Mouse (Mus musculus) adrenal gland, adult 2 months (tissue): ENCODE measurements around the gene Ash1l. TPM values are rescaled to one million over a fixed set of nuclear protein-coding genes. Genes with fewer than 3 reads are reported as not detected.

Experiments
- DNase-seq: peaks from one replicate; pipeline ENCODE4 v3.0.0; 2021
- long read RNA-seq: library from polyadenylated mRNA; stranded (forward); transcript quantifications from one replicate; pipeline ENCODE4 v2.0.0, GENCODE M21; 2021
- polyA plus RNA-seq: library from polyadenylated mRNA; depleted of rRNA; stranded (reverse); fragments of >200 nt; gene quantifications from 2 replicates; pipeline ENCODE4 v1.2.3, GENCODE M21; 2012; rRNA removed
- total RNA-seq, 2 experiments: library from RNA; stranded (reverse); gene quantifications; 2 replicates each; pipeline ENCODE4 v1.2.3; 2021

Ash1l gene
- total RNA-seq (10 to 100 TPM; 38.3 to 57.0 TPM), polyA plus RNA-seq (3.9 and 4.9 TPM in 2 replicates)
- long read RNA-seq, partial matches to known transcripts: 0 of 2 reads
- long read RNA-seq, other reads (novel, unspliced or antisense): 2 of 2 reads

DNA sequence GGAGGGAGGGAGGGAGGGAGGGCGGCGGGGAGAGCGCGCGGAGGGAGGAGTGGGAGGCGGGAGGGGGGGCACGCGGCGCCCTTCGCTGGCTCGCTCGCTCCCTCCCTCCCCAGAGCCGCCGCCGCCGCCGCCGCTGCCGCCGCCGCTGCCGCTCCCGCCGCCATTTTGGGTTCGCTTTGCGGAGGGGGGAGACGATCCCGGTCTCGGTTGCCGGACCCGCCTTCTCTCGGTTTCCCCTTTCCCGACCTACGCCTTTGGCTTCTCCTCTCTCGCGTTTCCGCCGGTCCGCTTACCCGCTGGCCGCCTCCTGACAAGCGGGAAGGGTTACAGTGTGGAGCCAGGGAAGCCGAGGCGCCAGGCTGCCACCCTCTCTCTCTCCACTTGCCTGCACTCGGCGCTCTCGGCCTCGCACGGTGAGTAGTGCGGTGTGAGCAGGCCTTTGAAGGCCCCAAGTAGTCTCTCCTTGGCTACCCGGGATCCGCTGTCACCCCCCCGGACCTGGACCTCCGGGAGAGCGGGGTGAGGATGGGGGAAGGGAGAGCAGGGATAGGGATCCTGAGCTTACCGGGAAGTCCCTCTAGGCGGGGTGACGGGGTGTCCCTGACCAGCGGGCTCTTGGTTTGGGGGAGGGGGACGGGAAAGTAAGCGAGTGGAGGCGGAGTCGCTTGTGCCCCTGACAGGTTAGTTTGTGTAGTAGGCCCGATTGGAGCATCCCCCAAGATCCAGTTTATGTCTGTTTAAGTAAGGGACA is at the start of gene Ash1l, which contains the start of gene Dap3:
TSS of gene Ash1l (plus strand) at position 47 of the 751 bp plus-strand sequence.
TSS of gene Dap3 (minus strand) at position 606 of the 751 bp plus-strand sequence.
- DNase-seq: peak; percentile 91

DNA sequence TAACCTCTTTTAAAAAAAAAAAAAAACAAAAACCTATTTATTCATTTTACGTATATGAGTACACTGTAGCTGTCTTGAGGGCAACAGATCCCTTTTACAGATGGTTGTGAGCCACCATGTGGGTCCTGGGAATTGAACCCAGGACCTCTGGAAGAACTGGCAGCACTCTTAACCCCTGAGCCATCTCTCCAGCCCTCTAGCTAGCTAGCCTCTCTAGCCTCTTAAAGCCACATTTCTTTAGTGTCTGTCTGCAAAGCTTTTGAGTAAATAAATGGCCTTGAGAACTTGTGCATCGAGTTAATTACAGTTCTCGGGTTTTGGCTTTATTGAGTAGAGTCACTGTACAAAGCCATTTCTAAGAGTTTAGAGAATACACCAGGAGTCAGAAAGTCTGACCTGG is 45.6 kb upstream of the Ash1l start:
- DNase-seq: no peak

DNA sequence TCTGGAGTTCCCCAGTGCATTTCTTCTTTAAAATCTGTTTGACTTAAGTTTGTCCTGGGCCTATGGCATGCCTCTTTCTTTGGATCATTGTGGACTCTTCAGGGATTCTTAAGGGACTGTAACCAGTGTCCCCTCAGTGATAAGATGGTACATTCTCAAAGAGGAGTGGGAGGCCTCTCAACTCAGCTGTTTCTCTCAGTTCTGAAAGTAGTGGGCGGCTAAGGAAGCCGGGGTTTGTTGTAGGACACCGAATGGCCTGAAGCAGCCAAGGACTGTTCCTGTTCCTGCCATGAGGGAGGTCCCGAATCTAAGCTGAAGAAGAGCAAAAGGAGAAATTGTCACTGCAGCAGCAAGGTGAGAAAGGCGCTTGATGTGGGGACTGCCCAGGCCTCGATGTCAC is 45.2 kb upstream of the Ash1l start:
- DNase-seq: no peak

DNA sequence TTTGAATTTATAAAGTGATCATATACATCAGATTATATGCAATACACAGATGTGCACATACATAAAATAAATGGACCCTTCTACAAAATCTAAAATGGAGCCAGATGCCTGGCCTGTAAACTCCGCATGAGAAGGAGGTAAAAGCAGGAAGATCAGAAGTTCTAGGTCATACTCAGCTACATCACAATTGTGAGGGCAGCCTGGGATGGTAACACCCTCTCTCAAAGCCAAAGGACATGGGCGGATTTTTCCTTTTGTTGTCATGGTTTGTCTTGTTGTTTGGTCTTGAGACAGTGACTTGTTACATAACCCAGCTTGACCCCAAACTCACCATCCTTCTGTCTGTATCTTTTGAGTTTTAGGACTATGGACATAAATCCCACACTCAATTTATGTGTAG is 44.7 kb upstream of the Ash1l start:
- no peak for DNase-seq

DNA sequence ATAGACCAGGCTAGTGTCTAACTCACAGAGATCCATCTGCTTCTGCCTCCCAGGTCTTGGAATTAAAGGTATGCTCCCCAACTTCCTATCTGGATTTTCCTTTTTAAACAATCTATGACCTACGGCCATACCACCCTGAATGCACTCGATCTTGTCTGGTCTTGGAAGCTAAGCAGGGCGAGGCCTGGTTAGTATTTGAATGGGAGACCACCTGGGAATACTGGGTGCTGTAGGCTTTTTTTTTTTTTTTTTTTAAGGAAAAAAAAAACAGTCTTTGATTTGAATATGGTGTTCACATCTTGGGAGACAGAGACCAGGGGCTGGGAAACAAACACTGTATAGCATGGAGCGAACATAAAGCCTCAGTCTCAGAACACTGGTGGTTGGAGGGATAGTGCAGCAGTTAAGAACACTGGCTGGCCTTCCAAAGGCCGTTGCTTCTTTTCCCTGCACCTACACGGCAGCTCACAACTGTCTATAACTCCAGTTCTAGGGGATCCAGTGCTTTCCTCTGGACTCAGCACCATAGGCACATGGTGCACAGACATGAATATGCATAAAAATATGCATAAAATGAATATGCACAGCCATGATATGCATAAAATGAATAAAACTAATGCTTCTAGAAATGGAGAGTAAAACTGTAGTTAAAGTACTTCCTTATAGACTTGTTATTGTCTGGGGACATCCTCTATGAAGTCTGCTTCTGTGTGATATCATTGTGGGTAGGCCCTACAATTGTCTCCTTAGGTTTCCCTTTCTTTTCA is 43.8 kb upstream of the Ash1l start:
- no peak for DNase-seq

DNA sequence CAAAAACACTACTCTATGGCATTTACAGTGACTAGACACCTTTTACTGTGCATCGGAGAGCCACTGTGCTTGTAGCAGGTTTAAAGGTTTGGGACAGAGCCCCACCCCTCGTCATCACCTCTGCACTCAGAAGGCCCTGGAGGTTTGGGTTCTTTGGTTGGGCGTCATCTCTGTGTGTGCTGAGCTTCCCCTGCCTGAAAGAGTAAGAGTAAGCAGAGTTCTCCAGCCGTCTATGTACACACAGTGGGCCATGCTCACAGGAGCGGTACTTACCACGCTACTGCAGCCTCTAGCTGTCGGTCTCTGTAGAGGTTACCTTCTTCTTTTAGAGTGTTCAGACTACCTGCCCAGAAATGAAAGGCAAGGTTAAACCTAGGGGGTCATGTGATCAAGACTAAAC is 37.8 kb upstream of the Ash1l start:
- DNase-seq: no peak

DNA sequence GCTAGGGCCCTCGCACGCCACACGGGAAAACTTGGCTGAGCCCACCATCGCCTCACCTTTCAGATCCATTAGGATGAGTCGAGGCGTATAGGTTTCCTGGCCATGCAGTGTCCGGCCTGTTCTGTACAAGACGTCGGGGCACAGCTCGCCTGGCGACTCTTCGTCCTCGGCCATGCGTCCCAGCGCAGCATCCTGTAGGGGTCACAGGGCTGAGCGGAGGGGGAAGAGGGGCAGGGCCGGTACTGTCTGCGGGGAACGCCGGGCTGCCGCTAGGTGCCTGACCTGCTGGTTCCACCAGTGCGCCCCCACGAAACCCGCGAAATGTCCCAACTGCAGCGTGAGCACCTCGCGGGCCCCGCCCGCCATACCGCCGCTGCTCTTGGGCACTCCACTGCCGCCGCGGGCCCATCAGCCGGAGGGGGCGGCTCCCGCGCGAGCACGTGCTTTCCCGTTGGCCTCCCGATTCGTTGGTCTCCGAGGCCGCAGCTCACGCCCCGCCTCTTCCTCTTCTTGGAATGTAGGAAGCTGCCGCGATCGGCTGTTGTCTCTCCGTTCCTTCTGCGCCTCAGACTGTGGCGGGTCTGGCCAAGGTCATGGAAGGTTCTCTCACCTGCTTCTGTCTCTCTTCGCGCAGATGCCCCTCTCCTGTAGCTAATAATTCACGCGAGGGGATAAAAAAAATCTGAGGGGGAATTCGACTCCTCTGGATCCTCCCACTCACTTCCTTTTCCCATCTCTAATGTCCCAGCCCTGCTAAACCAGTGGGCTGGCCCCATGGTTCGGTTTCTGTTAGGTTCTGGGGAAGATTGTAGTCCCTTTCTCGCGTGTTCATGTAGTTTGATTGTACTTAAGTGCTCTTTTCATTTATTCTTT is 36.7 kb upstream of the Ash1l start, which contains the start of gene Msto1:
TSS of gene Msto1 (minus strand) at position 489 of the 873 bp plus-strand sequence.
- DNase-seq: peak; percentile 96

DNA sequence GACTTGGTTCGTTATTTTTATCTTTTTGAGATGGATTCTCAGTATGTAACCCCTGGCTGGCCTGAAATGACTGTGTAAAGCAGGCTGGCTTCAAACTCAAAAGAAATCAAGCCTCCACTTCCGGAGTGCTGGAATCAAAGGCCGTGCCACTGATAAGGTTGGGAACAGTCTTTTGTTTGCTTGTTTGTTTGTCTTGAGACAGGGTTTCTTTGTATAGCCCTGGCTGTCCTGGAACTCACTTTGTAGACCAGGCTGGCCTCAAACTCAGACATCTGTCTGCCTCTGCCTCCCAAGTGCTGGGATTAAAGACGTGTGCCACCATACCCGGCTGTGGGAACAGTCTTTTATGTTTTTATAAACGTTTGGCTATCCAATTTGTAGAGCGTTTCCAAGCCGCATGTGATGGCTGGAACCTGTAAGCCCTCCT is 36.0 kb upstream of the Ash1l start:
- DNase-seq: no peak

DNA sequence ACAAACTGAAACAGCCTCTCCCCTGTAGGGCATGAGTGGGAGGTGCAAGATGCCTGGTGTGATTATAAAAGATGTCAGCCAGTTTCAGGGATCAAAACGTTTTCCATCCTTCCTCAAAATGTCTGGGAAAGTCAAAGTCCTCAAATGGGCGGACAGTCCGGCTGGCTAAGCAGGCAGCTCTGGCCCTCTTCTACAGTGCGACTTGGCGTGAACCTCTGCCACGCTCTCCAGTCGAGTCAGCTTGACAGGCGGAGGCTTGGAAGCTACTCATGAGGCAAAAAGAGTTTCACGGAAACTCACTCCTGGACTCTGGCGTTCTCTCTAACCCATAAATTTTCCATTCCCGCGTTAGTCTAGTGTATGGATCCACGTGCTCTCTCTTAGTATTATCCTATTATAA is 31.4 kb upstream of the Ash1l start:
- no peak for DNase-seq

DNA sequence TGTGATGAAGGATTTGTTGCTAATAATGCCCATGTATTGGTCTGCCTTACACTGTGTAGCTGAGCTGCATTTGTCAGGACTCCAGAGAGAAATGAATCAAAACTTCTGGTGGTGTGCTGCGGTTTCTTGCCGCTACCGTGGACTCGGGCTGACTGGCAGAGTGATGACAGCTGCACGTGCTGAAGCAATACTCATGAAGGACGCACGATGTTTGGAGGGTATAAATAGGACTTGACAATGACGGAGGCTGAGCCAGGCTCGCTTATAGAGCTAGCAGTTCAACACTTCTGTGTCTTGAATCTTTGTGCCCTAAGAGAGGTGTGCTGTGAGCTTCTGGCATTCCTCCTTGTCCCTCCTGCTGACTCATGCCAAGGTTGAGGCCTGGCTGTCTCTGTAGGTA is 29.0 kb upstream of the Ash1l start:
- no peak for DNase-seq

DNA sequence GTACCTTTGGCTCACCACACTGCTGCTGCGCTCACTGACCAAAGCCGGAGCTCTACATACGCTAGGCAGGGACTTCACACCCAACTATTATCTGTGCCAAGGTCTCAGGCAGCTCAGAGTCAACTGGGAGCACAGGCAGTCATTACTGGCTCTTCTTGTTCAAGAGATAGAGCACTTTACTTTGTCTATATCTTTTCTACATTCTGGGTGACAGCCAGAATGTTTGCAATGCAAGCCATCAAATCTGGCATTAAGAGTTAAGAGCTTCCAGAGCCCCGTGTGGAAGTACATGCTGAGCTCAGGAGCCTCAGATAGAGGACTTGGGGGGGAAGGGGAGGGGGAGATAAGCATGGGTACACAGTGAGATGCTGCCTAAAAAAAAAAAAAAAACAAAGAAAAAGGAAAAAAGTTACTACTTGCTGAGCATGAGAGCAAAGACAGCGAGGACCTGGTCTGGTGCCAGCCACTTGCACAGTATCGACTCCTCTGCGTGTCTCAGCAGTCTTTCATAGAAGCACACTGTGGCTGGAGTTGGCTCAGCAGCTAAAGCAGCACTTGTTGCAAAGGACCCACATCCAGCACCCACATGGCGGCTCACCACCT is 26.3 kb upstream of the Ash1l start:
- DNase-seq: peak; percentile 69

DNA sequence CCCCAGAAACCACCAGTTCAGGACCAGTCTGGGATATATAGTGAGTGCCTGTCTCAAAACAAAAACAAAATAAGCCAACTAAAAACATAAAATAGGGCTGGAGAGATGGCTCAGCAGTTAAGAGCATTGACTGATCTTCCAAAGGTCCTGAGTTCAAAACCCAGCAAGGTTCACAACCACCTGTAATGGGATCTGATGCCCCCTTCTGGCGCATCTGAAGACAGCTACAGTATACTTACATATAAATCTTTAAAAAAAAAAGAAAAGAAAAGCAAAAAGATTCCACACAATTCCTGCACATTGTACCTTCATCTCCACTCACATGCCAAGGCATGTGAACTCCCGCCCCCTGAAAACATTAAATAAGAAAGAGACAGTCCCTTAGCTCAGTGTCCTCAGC is 24.8 kb upstream of the Ash1l start:
- DNase-seq: no peak

DNA sequence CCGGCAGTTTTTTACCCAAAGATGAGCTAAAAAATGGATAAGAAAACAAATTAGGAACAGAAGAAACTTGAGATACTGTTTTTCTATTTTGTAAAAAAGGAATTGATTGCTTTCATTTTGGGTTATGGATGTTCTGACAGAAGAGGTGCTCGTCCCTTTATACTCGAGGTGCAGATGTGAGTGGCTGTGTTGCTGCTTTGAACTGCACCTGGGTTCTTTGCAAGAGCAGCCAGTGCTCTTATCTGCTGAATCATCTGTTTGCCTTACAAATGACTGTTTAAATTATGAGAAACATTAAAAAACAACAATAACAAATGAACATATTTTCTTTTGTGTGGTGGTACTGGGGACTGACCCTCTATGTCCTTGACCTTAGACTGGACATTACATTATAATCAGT is 20.9 kb upstream of the Ash1l start:
- no peak for DNase-seq

DNA sequence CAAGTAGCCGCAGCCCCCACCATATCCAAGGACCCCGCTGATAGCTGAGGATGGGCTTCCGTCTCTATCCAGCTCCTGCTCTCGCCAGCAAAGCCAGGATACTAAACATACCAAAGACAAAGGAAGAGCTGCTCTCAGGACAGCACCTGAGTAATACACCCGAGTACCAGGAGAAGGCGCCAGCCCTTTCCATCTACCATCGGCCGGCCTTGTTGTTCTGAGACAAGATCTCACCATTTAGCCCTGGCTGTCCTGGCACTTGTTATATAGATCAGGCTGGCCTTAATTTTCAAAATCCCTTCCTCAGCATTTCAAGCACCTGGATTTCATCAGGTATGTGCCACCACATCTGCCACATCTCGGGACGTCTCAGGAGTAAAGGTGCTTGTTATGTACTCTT is 11.4 kb upstream of the Ash1l start:
- no peak for DNase-seq

DNA sequence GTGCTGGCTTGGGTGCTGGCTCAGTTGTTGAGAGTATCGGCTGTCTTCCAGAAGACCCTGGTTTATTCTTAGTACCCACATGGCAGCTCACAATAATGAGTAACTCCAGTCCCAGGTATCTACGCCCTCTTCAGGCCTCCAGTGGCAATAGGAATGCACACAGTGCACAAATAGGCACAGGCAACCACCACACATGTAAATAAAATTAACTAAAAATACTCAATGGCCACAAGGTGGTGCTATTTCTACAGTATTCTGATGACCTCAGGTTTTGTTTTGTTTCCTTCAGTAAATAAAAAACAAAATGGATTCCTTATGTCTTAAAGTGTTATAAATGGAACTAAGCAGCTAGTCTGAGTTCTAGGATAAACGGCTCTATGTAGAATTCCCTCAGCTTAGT is 10.7 kb upstream of the Ash1l start:
- no peak for DNase-seq

DNA sequence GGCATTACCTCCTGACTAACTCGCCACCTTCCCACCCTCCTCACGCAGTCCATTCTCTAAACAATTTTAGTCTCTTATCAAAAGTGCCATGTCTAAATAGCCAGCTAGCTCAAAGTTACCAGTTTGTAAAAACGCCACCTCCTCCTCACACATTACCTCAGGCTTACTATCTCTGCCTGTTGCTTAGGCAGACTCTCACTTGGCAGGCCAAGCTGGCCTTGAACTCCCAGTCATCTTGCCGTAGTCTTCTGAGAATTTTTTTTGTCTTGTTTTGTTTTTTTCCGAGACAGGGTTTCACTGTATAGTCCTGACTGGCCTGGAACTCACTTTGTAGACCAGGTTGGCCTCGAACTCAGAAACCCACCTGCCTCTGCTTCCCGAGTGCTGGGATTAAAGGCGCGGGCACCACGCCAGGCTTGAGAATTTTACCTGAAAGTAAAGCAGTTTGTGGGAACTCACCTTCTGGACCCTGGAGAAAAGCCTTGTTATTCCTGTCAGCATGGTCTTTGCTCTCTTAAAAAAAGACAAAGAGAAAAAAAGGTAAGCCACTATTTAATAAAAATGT is 8.0 kb upstream of the Ash1l start:
- DNase-seq: peak; percentile 62

DNA sequence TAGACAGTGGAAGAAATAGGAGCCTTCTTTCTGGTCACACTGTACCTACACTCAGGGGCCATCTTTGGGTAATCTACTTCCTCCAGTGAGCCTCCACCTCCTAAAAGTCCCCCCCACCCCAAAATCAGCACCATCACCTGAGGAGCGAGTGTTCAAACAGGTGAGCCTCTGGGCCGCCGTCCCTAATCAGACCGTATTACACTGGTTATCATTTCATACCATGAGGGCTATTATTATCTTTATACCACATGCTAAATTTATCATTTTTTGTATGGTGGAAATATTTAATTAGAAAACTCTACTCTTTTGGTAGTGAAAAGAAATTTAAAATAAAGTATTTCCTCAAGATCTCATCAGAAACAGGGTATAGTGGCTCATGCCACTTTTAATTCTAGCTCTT is 6.3 kb upstream of the Ash1l start:
- DNase-seq: no peak

DNA sequence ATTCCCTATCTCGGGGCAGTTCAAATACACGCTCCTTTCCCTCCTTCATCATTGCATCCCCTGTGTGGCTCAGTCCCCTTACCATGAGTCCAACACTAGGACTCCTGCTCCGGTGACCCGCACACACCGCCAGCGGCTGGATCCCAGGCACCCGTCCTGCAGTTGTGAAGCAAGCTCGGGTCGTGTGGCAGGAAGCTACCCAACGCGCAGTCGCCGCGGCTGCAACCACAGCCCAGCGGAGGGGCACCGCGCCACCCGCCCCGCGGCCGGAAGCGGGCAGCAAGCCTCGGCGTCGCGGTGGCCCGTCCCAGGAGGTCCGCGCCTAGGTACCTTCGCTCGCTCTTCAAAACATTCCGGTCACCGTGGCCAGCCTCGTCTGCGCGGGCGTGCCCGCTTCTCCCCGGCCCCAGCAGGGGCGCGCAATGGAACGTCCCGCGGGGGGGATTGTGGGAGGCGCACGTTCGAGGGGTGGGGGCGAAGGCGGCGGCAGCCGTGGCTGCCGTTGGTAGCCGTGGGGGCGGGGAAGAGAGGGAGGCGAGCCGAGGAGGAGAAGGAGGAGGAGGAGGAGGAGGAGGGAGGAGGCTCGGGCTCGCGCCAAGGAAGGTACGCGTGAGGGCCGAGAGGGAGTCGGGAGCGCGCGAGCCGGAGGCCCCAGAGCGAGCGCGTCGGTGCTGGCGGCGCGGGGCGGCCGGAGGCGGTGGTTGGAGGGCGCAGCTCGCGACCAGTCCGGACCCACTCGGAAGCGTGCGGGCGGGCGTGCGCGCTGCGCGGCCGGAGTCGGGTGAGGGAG is 441 bp upstream of the Ash1l start:
- DNase-seq: peak; percentile 95

DNA sequence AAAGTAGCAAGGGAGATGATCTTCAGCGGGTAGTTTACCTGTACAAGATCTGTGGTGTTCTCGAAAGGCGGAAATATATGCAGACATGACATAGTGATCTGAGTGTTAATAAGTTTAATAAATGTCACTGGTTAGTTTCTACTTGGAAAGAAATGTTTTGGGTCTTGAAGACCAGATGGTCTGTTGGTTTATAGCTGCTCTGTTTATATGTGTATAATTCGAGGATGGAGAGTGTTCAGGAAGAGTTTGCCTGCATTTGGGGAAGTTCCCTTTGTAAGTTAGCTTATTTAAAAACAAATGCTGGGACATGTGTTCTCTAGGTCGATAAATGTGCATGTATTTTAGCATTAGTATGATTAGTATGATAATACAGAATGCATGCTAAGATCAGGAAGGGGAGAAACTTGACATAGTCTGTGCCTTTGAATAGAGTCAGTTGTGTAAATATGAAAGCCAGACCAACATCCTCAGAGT is 942 bp downstream of the Ash1l start:
- no peak for DNase-seq

DNA sequence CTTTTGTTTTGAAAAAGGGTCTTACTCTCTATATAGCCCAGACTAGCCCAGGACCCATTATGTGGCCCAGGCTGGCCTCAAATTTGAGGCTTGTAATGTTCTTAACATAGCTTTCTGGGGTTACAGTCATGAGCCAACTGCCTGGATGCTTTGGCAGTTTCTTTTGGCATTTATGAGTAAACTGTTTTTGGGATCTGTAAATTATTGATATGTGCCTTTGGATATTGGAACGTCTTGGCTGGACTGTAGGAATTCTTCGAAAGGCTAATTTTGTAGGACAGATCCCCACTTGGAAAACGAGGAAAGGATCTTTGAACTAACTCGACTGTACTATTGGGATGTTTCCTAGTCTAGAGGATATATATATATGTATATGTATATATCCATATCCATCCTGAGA is 2.8 kb downstream of the Ash1l start:
- no peak for DNase-seq
